Mouse (Mus musculus) small intestine, adult 2 months (tissue): ENCODE measurements around the gene Vegfb. TPM values are rescaled to one million over a fixed set of nuclear protein-coding genes. Genes with fewer than 3 reads are reported as not detected.
A peak's percentile ranks its signal among the peaks of the same experiment; 100 is the strongest.

Experiments
- H3K27ac ChIP-seq: fragments of 200-500 bp; 2 replicates; pipeline ENCODE4 v1.5.1; 2012; ENCODE audit warnings: low read depth, low read length, control low read depth, inconsistent platforms; ENCODE audit not compliant: insufficient read depth
- H3K27me3 ChIP-seq: fragments of 200-500 bp; 2 replicates; pipeline ENCODE4 v1.6.1; 2012; ENCODE audit warnings: mild to moderate bottlenecking, moderate library complexity, low read length, inconsistent platforms; ENCODE audit not compliant: control insufficient read depth, insufficient read depth
- H3K36me3 ChIP-seq: fragments of 200-500 bp; 2 replicates; pipeline ENCODE4 v1.6.1; 2012; ENCODE audit warnings: mild to moderate bottlenecking, low read length, control low read depth, inconsistent platforms; ENCODE audit not compliant: control insufficient read depth, insufficient read depth
- H3K4me1 ChIP-seq: fragments of 200-500 bp; 2 replicates; pipeline ENCODE4 v1.6.1; 2012; ENCODE audit warnings: low read length, inconsistent platforms, mixed read lengths; ENCODE audit not compliant: control insufficient read depth, insufficient read depth, insufficient read length
- H3K4me3 ChIP-seq: fragments of 200-500 bp; 2 replicates; pipeline ENCODE4 v1.5.1; 2012; ENCODE audit warnings: low read depth, mild to moderate bottlenecking, control low read depth, inconsistent platforms, low read length, moderate library complexity
- CTCF ChIP-seq: fragments of 200-500 bp; IDR thresholded peaks from 2 replicates; pipeline ENCODE4 v1.5.1; 2012; ENCODE audit warnings: low read depth, mild to moderate bottlenecking, control low read depth, inconsistent platforms, low read length, moderate library complexity, mixed read lengths; ENCODE audit not compliant: insufficient replicate concordance, insufficient read length; ENCODE audit errors: extremely low read depth
- POLR2A ChIP-seq: fragments of 200-500 bp; IDR thresholded peaks from 2 replicates; pipeline ENCODE4 v1.6.1; 2012; ENCODE audit warnings: low read depth, mild to moderate bottlenecking, control low read depth, inconsistent platforms, low read length, moderate library complexity
- WGBS: fragments of 180-500 bp; shearing (Covaris S2); methylation state at CpG from one replicate; pipeline ENCODE4 v1.1.7; 2018; 5-methylcytosine and 5-hydroxymethylcytosine counted together
- polyA plus RNA-seq: library from polyadenylated mRNA; depleted of rRNA; stranded (reverse); fragments of >200 nt; gene quantifications from 2 replicates; pipeline ENCODE4 v1.2.3, GENCODE M21; 2012; rRNA removed

The Vegfb gene
- polyA plus RNA-seq: 19.8 and 20.4 TPM in 2 replicates

DNA sequence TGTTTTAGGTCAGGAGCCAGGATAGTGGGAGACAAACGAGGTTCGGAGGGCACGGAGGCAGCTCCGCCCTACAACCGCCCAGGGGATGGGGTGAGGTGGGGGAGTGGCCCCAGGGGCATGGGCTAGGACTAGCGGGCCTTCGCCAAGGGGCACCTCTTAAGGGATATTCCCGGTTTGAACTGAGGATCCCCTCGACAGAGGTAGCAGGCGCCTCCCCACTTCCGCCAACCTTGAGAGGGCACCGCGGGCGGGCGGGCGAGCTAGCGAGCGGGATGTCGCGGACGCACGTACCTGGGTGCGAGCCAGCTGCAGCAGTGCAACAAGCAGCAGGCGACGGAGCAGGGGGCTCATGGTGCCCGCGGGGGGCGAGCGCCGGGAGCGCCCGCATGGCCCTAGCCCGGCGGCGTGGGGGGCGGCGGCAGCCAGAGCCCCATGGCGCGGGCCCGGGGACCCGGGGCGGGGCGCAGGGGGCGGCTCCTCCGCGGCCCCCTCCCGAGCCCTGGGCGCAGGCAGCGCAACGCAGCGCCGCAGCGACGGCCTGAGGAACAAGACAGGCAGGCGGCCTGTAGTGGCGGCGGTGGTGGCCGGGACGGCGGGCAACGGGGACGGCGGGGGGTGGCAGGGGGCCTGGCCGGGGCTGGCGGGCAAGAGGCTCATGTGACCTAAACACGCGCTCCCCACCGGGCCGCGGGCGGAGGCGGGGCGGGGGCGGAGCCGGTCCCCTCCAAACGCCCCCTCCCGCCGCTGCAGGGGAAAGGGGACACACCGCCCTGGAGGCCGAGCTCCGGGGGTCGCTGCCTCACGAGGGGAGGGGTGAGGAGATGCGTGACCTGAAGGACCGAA, at the start of gene Vegfb:
Vegfb (minus strand) TSS at position 591 of the 843 bp plus-strand sequence.
- Histone ChIP-seq H3K27ac (peak within 1 kb of the TSS; percentile 47), H3K27me3 (no peaks in the 10 kb centered on the region), H3K4me3 (peak within 1 kb of the TSS; percentile 76), H3K4me1 (peaks cover 9% of the 10 kb centered on the region), H3K36me3 (no peaks in the 10 kb centered on the region)
- TF ChIP-seq CTCF (no peak), POLR2A (no peak; the same call in 1 of the 2 replicates)
- under 1% methylated on average over 83 of the region's 85 CpGs for WGBS

DNA sequence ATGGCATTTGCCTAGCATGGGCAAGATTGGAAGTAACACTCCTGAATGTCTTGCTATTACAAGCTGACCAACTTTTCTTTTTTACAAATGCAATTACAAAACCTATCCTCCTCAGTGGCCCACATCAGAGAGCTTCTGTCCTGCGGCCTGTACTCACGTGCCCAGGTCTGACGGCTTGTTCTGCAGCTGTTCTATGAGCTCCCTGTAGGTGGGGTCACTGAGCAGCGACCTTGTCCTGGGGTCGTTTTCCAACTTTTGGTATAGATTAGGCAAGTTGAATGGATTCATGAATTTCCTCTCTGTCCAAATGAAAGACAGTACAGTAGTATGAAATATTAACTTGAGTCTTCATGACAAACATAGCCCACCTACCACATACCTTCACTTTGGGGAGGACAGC, 46.6 kb upstream of the Vegfb start:
- H3K27ac ChIP-seq: no peak overlapping the region
- no peaks in the 10 kb centered on the region; the same call in 1 of the 2 replicates for H3K4me1 ChIP-seq
- 92% methylated on average over 5 of the region's 5 CpGs for WGBS
- no peak for TF ChIP-seq CTCF
- TF ChIP-seq POLR2A: no peak
- H3K36me3 ChIP-seq: peaks cover 49% of the 10 kb centered on the region
- no peak overlapping the region for H3K4me3 ChIP-seq
- H3K27me3 ChIP-seq: no peaks in the 10 kb centered on the region

DNA sequence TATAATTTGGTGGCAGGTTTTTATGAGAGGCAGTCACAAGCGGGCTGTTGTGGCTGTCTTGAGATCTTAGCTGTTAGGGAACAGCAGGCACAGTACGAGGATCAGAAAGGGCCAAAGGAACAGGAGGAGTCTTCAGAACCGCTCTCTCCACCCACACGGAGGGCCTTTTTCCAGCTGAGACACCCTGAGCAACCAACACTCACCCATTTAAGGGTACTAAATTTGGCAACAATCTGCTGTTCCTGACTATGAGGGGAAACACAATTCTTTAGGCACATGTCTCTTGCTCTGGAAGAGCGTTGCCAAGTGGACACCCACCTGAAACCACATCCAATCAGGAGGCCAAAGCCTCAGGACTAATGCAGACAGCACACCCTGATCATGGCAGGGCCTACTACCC, 42.1 kb upstream of the Vegfb start:
- WGBS: 96% methylated on average over 5 of the region's 5 CpGs
- TF ChIP-seq CTCF (no peak), POLR2A (no peak)
- no peak overlapping the region for H3K27ac ChIP-seq
- no peaks in the 10 kb centered on the region for H3K4me1 ChIP-seq
- no peaks in the 10 kb centered on the region for H3K27me3 ChIP-seq
- peaks cover 77% of the 10 kb centered on the region for H3K36me3 ChIP-seq
- H3K4me3 ChIP-seq: no peak overlapping the region

DNA sequence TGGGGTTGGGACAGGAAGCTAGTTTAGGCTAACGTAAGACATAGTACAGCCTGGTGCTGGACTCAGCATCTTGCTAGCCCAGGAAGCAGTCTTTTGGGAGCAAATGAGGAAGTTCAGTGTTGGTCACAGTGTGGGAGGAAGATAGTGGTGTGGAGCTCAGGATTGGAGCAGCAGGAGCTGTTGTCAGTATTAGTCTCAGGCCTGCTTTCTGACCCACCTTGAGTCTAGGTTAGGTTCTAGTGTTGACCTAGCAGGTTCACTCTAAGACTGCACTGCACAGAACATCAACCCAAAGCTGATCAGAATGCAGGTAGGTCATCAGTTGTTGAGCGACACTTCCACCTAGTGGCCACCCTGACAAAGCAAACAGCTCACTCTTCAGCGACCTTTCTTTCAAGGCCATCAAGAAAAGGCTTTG, 32.8 kb upstream of the Vegfb start:
- 35% methylated on average over 3 of the region's 3 CpGs for WGBS
- Histone ChIP-seq H3K36me3 (peaks cover 44% of the 10 kb centered on the region), H3K27ac (peak overlapping the region; percentile 56; the same call in 1 of the 2 replicates)

DNA sequence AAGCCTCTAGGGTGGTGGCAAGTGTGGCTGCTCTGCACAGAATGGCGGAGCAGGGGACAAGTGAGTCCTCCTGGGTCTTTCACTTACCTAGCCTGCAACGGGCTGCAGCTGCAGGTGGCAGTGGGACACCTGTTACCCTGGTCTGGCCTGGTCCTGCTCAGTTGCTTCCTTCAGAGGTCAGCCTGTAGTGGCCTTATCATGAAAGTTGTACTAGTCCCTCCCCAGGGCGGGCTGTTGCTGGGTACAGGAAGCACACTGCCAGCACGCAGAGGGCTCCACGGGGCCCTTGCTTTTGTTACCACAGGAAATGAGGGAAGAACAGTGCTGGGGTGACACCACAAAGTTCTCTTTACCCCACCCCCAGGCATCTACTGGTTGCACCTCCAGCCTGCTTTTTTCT, 31.7 kb upstream of the Vegfb start, which contains the start of gene Fermt3:
Fermt3 (minus strand) TSS at position 279 of the 400 bp plus-strand sequence.
- no peak for TF ChIP-seq CTCF
- TF ChIP-seq POLR2A: no peak
- H3K4me1 ChIP-seq: no peaks in the 10 kb centered on the region
- H3K36me3 ChIP-seq: peaks cover 36% of the 10 kb centered on the region
- no peaks in the 10 kb centered on the region for H3K27me3 ChIP-seq
- peak within 1 kb of the TSS; percentile 82 for H3K27ac ChIP-seq
- H3K4me3 ChIP-seq: peak within 1 kb of the TSS; percentile 55
- 55% methylated on average over 5 of the region's 5 CpGs for WGBS

More for the DNA sequence above, 32.8 kb upstream of the Vegfb start:
- TF ChIP-seq CTCF: peak; percentile 61; the same call in 1 of the 2 replicates
- no peak for TF ChIP-seq POLR2A
- H3K4me3 ChIP-seq: no peak overlapping the region
- H3K4me1 ChIP-seq: no peaks in the 10 kb centered on the region
- no peaks in the 10 kb centered on the region for H3K27me3 ChIP-seq

DNA sequence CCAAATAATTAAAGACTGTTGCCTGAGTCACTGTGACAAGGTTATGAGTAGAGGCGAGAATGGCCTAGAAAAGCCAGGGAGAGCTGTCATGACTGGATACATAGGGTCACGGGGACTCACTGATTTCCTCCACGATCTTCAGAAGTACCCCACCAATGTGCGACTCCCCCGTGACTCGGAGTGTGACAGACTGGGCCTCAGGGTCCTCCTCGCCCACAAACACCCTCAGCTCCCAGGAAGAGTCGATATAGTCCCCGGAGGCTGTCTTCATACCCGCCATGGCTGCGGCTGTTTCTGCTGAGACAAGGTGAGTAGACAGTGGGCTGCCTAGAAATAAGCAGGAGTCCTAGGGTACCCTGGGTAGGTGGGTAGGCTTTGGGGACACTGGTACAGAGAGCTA, 31.1 kb upstream of the Vegfb start:
- peak overlapping the region; percentile 52 for H3K4me3 ChIP-seq
- no peaks in the 10 kb centered on the region for H3K27me3 ChIP-seq
- peaks cover 32% of the 10 kb centered on the region for H3K36me3 ChIP-seq
- H3K27ac ChIP-seq: peak overlapping the region; percentile 82
- 83% methylated on average over 11 of the region's 11 CpGs for whole genome bisulfite sequencing
- TF ChIP-seq CTCF: no peak
- TF ChIP-seq POLR2A: no peak
- no peaks in the 10 kb centered on the region for H3K4me1 ChIP-seq

DNA sequence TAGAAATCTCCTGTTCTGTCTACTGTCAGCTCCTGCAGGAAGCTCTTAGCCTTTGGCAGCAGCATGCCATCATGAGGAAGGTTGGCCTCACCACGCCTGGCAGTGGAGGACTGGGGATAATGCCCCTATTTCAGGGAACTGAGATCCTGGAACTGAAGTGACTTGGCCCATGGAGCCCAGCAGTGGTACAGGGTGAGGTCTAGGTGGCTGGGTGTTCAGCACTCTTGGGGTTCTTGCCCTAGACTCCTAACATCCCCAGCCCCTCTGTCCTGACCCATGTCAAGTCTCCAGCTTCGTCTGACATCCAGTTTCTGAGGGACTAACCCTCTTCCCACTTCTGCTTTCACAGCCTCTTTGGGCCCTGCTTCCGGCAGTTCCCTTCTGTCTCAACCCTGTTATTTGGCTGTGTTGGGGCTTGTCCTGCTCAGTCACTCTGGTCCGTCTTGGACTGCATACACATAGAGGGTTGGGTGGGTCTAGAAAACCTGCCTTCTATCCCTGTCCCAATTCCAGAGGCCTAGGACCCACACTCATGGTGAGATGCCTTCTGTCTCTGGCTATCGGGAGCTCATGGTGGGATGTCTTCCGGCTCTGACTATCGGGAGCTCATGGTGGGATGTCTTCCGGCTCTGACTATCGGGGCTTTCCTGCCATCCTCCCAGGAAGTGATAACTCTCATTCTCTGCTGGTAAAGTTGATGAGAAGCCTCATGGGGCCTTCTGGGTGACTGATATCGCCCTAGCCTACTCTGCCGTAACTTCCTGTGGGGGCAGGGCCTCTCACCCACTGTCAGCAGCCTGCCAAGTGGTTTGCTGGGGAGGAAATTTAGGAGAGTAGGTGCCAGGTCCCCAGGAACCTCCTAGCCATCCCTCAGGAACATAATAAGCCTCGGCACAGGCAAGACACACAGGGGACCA, 30.3 kb upstream of the Vegfb start:
- WGBS: 74% methylated on average over 12 of the region's 12 CpGs
- H3K4me3 ChIP-seq: peak overlapping the region; percentile 44
- TF ChIP-seq POLR2A (no peak), CTCF (no peak)

More for the DNA sequence above, 30.3 kb upstream of the Vegfb start:
- Histone ChIP-seq H3K27me3 (no peaks in the 10 kb centered on the region), H3K27ac (peak overlapping the region; percentile 82), H3K4me1 (no peaks in the 10 kb centered on the region), H3K36me3 (peaks cover 25% of the 10 kb centered on the region)
